Mouse (Mus musculus): ENCODE data around the gene Tulp3.

DNA sequence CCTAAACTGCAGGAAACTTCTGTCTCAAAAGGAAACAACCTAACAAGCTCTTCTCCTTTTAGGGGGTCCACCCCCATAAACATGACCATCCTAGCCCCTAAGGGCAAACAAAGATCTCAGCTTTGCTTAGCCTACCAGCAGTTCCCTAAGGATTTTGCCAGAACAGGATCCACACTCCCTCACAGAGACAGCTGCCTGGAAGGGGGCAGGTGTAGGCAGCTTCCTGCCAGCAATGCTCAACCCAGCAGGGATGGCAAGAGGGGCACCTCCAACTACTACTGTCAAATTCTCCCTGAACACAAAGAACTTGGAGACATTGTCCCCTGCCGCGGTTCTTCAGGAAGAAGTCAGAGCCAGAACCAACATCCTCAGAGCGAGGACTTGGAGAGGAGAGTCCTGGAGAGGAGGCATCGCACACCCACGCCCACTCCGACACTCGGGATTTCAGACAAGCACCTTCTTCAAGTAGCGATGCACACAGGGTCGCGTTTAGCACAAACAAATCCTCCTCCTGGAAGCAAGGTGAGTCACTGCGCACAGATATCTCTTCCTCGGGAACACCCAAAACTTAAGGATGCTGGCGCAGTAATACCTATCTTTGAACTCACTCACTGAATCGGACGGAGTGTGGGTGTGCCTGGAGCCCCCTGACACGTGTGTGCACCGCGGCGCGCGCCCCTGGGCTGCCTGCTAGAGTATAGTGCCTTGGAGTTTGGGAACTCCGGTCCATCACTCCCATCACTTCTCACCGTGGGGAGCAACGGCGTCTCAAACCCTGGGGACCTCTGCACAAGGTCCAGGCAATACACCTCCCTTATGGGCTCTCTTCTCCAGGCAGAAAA, 56.1 kb downstream of the Tulp3 start:
- TF ChIP-seq TAL1 (IDR thresholded peaks at IDR 0.05; ENCODE audit: low read length) (no peak), GATA1 (IDR thresholded peaks at IDR 0.05; ENCODE audit: low read length) (no peak)
